Mouse (Mus musculus) bone marrow macrophage, adult 2 months (primary cell): Measurements from ENCODE around the gene Ankrd27.
"Not testable (repeated sequence)": the region's sequence is repeated elsewhere in the genome, so short reads cannot be mapped to it uniquely, and the experiment has no call there.

ENCODE experiments used
- CTCF ChIP-seq: IDR thresholded peaks from 2 replicates; pipeline ENCODE4 v1.5.1; 2012; ENCODE audit warnings: low read depth, mild to moderate bottlenecking, low read length, moderate library complexity
- POLR2A ChIP-seq: IDR thresholded peaks from 2 replicates; pipeline ENCODE4 v1.6.1; 2012; ENCODE audit warnings: mild to moderate bottlenecking, low read depth, low read length, borderline replicate concordance

GRCm38 (mm10) chr7:35569724-35570123 lies 16.3 kb upstream of the Ankrd27 start:
- TF ChIP-seq CTCF, POLR2A: not testable (repeated sequence)
